Mouse (Mus musculus): Measurements from ENCODE around the gene Kcnh8.

Kcnh8 gene

DNA sequence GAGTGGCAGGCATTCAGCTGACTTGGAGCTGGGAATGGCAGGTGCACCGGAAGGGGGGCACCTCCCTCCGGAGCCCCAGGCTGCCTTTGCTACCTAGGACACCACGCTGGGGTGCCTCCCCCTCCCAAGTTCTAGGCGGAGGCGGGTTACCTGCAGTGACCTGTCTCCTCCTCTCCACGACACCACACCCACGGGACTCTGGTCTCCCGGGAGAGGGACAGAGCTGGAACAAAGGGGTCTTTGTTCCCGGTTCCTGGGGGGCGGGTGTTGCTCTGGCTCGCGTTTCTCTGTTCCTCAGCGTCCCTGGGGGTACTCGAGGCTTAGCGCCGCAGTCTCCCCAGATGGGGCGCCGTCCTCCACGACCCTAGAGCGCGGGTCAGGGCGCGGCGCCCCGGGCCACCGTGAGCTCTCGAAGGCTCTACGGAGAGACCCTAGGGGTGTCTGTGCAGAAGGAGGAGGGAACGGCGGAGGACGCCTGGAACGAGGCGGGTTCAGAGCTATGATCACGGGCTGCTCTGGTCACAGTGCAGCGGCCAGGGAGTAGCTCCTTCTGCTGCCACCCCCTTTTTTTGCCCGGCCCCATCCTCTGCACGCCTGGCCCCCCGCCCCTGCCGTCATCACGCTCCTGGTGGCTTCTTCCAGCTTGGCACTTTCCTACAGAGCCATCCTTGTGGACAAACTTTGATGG is at the start of gene Kcnh8:
Gene Kcnh8 (plus strand): TSS at position 617 of the 688 bp plus-strand sequence.
- no peak for DNase-seq (ENCODE audit: extremely low read depth, low read depth)

DNA sequence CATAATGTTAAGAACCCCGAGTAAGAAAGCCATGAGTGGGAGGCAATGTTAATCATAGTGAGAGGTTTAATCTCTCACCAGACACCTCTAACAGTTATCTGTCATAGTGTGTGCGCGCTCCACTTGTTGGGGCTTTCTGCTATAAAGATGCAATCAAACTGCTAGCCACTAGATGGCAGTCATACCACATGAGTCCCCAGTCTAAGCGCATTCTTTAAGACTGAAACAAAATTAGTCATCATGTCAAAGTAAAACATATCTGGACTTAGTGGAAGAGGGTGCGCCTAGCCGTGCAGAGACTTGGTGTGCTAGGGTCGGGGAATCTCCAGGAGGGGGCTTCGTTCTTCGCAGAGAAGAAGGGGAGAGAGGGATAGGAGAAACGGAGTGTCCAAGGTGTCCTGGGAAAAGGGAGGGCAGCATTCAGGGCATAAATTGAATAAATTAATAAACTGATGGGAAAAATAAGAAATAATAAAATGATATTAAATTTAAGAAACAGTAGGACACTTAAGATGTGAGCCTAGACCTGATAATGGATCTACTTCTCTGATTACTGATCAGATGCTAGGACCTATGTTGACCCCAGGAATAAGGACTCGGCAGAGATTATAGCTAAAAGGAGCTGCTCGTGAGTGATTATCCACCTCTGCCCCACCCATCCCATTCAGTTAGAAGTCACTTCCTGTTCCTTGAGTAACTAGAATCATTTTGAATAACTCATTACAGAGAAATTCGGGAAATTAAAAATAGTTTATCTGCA is 42.4 kb upstream of the Kcnh8 start:
- DNase-seq (ENCODE audit: extremely low read depth, low read depth): peak; percentile 26

DNA sequence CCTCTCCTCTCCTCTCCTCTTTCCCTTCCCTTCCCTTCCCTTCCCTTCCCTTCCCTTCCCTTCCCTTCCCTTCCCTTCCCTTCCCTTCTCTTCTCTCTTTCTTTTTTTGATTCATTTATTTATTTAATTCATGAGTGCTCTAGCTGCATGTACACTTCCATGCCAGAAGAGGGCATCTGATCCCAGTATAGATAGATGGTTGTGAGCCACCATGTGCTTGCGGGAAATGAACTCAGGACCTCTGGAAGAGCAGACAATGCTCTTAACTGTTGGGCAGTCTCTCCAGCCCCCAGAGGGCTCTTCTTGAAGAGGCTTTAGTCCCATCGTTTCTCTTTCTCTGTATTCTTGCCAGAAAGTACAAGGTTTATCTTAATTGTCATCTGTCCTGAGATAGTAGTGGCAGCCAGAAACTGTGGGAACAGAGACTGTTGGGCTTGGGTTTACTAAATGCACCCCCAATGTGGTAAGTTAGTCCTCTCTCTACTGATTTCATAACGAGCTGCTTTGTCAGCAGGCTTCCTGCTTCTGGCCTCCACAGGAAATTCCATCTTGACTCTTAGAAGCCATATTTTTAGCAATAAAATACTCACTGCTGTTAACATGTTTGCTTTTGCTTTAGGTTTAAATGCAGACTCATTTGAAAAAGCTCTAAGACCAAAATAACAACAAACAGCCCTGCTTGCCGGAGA is 36.9 kb upstream of the Kcnh8 start:
- DNase-seq (ENCODE audit: extremely low read depth, low read depth): no peak

DNA sequence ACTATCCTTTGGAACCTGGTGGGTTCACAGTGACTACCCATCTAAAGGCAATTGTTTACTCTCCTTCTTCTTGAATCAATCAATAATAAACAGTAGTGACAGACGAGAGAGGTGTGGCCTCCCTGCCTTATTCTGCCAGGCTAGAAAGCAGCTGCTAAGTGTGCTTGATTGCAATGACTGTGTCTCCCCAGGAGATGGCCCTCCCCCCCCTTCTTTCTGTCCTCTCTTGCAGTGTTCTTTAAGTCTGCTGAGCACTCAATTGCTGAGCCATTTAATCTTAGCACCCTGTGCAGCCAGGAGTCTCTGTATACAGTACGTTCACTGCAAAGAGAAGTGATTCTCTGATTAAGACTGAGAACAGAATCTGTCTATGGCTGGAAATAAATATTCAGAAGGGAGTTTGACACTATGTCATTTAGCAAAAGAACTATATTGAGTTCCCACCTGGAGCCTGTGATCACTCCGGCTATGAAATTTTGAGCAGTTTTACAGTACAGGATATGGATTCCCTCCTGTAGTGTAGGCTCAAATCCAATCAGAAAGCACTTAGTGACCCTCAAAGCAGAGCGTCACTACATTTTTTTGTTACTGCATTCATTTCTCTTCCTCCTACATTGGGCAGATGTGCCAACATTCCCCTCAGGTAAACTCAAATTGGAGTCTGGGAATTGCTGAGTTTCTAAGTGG is 32.8 kb upstream of the Kcnh8 start:
- no peak for DNase-seq (ENCODE audit: extremely low read depth, low read depth)

DNA sequence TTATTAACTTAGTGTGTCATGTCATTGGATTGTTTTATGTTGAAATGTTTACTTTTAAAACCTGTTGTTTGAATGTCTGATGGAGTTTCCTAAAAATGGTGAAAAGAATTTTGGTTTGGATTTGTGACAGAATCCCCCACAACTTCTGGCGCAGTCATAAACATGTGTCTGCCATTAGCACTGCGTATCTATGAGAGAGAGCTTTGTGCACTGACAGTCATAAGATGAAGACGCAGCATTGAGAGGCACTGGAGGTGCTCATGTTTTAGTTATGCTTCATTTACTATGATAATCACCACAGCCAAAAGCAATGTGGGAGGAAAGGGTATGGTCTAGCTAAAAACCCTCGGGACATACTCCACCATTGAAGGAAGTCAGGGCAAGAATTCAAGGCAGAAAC is 30.3 kb upstream of the Kcnh8 start:
- no peak for DNase-seq (ENCODE audit: extremely low read depth, low read depth)

DNA sequence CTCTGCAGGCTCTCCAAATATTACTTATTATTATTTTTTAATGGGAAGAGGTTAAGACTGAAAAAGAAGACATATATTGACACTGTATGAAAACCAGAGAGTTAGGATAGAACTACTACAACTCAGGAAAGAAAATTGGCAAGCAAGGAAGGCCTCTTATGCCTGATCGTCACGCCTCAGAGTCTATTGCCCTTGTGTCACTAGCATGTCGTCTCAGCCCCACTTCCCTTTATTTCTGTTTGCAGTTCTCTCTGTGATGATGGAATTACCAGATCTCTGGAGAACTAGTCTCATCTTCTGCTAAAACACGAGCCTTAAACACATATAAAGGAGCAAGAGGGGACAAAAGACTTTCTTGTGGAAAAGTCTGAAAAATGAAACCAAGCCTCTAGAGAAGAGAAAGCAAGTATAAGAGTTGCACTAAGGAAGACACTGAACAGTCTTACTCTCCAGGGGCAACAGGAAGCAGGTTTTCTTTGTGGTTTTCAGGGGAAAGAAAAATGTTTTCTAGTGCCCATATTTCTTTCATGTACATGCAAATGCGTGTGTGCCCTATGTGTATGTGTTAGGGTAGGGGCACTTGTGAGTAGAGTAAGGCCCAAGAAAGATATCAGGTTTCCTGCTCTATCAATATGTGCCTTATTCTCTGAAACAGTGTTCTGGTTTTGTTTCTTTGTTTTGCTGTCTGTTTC is 10.9 kb upstream of the Kcnh8 start:
- no peak for DNase-seq (ENCODE audit: extremely low read depth, low read depth)

GRCm38 (mm10) chr17:52599141-52599540 is 3.4 kb upstream of the Kcnh8 start:
- DNase-seq (ENCODE audit: extremely low read depth, low read depth): no peak

DNA sequence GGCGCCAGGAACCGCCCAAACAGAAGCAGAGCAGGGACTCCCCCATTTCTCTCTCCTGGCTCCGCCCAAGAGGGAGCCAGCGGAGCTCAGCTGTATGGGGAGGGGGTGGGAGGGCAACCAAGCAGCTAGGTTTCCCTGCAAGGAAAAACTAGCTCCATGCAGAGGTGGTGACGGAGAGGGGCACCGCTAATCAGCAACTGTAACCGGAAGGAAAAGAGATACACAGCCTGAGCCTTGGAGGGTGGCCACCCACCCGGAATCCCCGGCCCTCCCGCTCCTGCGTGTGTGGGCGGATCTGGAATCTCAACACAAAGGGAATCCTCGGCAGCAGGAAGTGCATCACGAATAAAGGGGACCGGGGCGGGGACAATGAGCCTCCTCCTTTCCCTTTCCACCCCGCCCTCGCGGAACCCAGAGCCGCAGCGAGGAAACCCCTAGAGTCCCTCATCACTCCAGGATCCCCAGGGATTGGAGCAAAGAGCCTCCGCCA is 1.6 kb upstream of the Kcnh8 start:
- DNase-seq (ENCODE audit: extremely low read depth, low read depth): no peak

DNA sequence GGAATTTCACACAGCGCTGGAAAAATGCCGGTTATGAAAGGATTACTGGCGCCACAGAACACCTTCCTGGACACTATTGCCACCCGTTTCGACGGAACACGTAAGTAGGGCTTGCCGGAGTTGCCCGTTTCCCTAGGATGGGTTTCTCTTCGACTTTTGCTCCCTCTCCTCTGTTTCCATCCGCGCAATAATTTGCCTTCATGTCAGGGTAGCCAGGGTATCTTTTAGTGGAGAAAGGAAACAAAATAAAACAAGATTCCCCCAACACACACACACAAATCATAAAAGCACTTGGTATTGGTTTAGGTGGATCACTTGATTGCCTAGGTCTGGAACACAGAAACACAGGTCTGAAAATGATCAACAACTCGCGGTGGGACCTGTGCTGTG is 267 bp downstream of the Kcnh8 start:
- no peak for DNase-seq (ENCODE audit: extremely low read depth, low read depth)

DNA sequence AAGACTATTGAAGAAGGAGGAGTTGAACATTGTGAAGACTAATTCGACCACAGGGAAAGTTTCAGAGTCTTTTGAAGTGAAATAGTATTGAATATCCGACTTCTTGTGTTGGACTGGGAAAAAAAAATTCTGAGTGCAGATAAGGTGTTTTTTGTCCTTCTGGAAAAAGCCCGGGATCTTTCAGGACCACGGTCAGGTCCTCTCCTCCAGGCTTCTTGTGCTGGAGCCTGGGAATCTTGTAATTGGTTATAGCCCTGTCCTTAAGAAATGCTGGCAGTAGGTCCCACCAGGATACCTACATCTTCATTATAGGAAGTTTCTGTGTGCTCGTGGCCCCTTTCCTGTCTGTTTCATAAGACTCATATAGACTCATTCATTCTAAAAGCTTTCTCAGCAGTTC is 902 bp downstream of the Kcnh8 start:
- DNase-seq (ENCODE audit: extremely low read depth, low read depth): no peak

DNA sequence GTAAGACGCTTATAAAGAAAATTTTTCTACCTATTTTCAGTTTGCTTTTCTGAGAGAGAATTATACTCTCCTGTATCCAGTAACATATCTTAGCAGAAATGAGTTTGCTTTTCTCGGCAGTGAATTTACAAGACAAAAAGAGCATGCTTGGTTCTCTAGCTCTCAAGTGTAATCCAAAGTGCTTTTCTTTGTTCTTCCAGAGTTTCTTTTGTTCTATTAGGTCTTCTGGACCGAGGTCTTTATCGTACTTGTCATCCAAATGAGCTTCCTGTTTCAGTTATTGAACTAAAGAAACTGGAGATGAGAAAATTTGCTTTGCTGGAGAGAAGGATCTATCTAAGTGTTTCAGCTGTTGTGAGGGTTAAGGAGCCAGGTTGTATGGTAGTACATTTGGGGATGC is 8.9 kb downstream of the Kcnh8 start:
- no peak for DNase-seq (ENCODE audit: extremely low read depth, low read depth)

DNA sequence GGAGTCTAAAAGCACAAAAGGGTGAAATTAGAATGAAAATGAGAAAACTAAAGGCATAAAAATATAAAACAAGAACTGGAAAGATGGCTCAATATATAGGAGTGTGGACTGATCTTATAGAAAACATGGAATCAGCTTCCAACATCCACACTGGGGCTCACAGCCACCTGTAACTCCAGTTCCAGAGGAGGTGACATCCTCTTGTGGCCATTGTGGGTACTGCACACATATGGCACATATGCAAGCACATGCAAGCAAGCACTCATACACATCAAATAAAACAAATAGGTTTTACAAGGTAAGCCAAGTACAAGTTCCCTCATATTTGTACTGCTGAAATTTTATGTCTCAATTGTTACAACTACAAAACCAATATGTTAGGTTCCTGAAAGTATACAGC is 46.7 kb downstream of the Kcnh8 start:
- DNase-seq (ENCODE audit: extremely low read depth, low read depth): no peak

DNA sequence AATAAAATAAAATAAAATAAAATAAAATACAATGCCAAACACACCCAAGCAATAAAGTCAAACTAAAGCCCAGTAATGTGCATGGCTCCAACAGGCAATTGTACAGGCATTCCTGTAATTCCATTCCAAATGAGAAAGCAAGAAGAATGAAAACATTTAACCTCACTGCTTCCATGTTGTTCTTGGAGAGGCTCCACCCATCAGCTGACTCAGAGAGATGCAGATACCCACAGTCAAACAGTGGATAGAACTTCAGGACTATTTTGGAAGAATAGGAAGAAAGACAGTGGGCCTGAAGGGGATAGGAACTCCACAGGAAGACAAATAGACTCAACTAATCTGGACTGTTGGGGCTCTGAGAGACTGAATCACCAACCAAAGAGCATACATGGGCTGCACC is 89.5 kb downstream of the Kcnh8 start:
- DNase-seq (ENCODE audit: extremely low read depth, low read depth): no peak

GRCm38 (mm10) chr17:52701944-52702343 is 99.4 kb downstream of the Kcnh8 start:
- DNase-seq (ENCODE audit: extremely low read depth, low read depth): no peak

DNA sequence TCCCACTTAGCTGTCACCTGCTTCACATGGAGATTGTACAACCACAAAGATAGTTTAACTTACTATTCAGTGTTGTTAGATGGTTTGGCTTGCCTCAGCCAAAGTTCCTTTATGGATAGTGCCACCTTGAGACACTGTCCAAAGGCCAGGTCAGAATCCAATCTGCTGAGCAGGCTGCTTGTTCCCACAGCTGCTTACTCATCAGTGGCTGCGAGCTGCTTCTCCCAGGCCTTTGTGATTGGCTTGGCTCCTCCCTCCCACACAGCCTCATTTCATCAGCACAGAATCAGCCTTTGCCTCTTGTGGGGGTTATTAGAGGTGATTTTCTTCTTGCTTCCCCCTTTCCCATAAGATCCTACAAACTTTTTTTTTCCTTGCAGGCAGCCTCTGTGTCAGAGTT is 109.8 kb downstream of the Kcnh8 start:
- no peak for DNase-seq (ENCODE audit: extremely low read depth, low read depth)

GRCm38 (mm10) chr17:52722214-52722613 is 119.7 kb downstream of the Kcnh8 start:
- no peak for DNase-seq (ENCODE audit: extremely low read depth, low read depth)

GRCm38 (mm10) chr17:52728806-52729205 is 126.3 kb downstream of the Kcnh8 start:
- DNase-seq (ENCODE audit: extremely low read depth, low read depth): no peak

- no peak for DNase-seq (ENCODE audit: extremely low read depth, low read depth)
These were observed 135.9 kb downstream of the Kcnh8 start for GRCm38 (mm10) chr17:52738436-52738835.

DNA sequence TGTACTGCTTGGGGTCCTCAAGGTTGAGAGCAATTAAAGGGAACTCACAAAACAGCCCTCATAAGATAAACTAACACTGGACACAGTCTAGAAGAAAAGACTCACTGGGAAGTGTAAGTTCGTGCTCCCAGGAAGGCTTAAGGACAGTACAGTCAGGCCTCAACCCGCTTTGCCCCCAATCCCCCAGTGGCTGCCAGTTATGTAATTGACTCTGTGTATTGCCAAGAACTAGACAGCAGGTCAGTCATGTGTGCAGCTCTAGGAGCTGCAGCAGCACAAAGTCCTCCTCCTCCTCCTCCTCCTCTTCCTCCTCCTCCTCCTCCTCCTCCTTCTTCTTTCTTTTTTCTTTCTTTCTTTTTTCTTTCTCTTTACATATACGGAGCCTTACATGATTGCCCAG is 185.6 kb downstream of the Kcnh8 start:
- no peak for DNase-seq (ENCODE audit: extremely low read depth, low read depth)

DNA sequence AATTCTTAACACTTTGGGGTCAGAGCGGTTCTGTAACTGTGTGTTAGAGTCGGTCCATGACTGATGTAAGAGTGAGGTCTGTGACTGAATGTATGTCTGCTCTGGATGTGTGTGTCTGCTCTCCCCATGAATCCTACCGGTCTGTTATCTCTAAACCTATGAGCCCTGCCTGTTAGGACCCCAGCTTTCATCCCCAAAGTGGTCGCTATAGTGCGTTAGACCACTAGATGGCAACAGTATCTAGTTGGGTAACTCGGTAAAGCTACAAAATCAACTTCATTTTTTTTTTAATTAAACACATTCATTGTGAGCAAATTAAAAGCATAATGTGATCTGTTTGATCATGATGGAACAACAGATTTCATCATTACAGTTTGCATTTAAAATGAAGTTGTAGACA is 202.0 kb downstream of the Kcnh8 start:
- DNase-seq (ENCODE audit: extremely low read depth, low read depth): no peak

DNA sequence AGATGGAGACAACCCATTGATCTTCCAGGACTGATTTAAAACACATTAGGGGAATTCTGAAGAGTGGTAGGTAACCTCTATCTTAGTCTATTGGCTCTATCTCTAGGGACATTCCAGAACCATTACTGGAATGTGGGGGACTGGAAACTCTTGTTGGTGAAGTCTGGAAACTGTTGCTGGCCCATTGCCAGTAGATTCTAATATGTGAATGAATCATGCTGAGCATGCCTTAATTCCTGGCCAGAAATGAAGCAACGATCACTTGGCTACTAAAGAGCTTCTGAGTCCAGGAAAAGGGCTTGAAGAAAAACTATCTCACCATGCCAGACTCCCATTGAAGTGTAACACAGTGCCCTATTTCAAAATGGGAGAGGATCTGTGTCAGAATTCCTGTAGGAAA is 208.3 kb downstream of the Kcnh8 start:
- no peak for DNase-seq (ENCODE audit: extremely low read depth, low read depth)
